Mouse (Mus musculus) forebrain, embryonic 14.5 days (tissue): ENCODE measurements around the gene Tinf2. TPM values are rescaled to one million over a fixed set of nuclear protein-coding genes. Genes with fewer than 3 reads are reported as not detected.

ENCODE experiments used
- ATAC-seq: fragments of 200-750 bp; cut with Nextera tagmentation; 2 replicates; pipeline ENCODE4 v1.8.0; 2017; ENCODE audit warnings: mild to moderate bottlenecking, moderate library complexity
- DNase-seq: peaks from one replicate; pipeline ENCODE4 v3.0.0-alpha.2; 2015; ENCODE audit warnings: low spot score
- H3K27ac ChIP-seq: fragments of 300-500 bp; sonication (generic); 2 replicates; pipeline ENCODE4 v1.5.1; 2014; ENCODE audit warnings: low read depth, mild to moderate bottlenecking, control low read depth, low read length, moderate library complexity
- H3K27me3 ChIP-seq: fragments of 300-500 bp; sonication (generic); replicated peaks from 2 replicates; pipeline ENCODE4 v1.6.1; 2014; ENCODE audit warnings: low read length, control low read depth, mixed read lengths; ENCODE audit not compliant: control insufficient read depth, insufficient read depth
- H3K36me3 ChIP-seq: fragments of 300-500 bp; sonication (generic); 2 replicates; pipeline ENCODE4 v1.6.1; 2014; ENCODE audit warnings: low read length, control low read depth; ENCODE audit not compliant: control insufficient read depth, insufficient read depth
- H3K4me1 ChIP-seq: fragments of 300-500 bp; sonication (generic); 2 replicates; pipeline ENCODE4 v1.6.1; 2014; ENCODE audit warnings: antibody characterized with exemption, low read length, control low read depth; ENCODE audit not compliant: control insufficient read depth, insufficient read depth
- H3K4me2 ChIP-seq: fragments of 300-500 bp; sonication (generic); 2 replicates; pipeline ENCODE4 v1.6.1; 2014; ENCODE audit warnings: mild to moderate bottlenecking, control low read depth, low read length
- H3K4me3 ChIP-seq: fragments of 300-500 bp; sonication (generic); 2 replicates; pipeline ENCODE4 v1.5.1; 2014; ENCODE audit warnings: low read depth, low read length, control low read depth
- H3K9ac ChIP-seq: fragments of 300-500 bp; sonication (generic); 2 replicates; pipeline ENCODE4 v1.6.1; 2014; ENCODE audit warnings: mild to moderate bottlenecking, low read length, control low read depth, moderate library complexity
- H3K9me3 ChIP-seq: fragments of 300-500 bp; sonication (generic); replicated peaks from 2 replicates; pipeline ENCODE4 v1.6.1; 2016; ENCODE audit warnings: low read length, control low read depth, mixed read lengths; ENCODE audit not compliant: control insufficient read depth
- WGBS: fragments of 180-500 bp; shearing (Covaris S2); extraction: QIAGEN DNeasy Blood & Tissue Kit; methylation state at CpG from one replicate; pipeline ENCODE4 v1.1.7; 2014; 5-methylcytosine and 5-hydroxymethylcytosine counted together
- polyA plus RNA-seq: library from polyadenylated mRNA; unstranded; fragments of >200 nt; fragmentation: Nextera tagmentation; extraction: Ambion mirVana; gene quantifications from 2 replicates; pipeline ENCODE4 v1.2.1, GENCODE M21; 2014

Tinf2 gene
- polyA plus RNA-seq = 30.6 and 37.5 TPM in 2 replicates

DNA sequence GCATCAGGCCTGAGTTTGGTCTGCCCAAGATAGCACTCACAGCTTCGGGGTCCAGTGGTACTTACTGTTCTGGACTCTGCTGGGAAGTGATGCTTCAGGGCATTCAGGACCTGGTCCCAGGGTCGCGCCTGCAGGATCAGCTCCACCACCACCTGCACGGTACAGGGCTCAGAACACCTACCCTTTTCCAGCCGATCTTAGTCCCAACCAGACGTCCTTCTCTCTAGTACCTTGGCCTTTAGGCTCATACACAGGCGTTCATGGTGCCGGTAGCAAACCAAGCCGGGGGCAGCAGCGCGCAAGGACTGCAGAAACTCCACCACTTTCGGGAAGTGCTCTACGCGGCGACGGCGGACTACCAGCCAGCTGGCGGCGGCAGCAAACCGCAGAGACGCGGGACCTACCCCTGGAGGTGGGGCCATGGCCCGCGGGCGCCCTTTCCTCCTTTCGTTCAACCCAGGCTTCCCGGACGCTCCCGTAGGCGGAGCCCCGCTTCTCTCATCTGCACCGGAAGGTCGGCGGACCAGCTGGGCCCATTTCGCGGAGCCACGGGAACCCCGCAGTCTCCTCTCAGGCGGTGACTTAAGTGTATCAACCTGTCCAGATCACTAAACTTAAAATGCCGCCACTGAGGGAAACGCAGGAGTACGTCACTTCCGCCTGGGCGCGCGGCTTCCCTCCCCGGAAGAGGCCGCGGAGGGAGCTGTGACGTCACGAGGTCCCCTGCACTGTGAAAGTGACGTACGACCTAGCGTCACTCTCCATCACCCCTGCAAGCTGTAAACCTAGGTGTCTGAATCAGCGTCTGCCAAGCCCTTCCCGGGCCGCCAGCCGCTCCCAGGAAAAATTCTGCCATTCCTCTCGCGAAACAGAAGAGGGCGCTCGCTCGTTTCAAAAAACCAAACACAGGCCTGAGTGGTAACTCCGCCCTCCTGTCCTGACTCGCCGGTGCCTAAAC, at the start of gene Tinf2:
Tinf2 (minus strand) TSS at position 661 of the 958 bp plus-strand sequence.
- DNase-seq (peak; percentile 98), ATAC-seq (peak; percentile 98)
- Histone ChIP-seq H3K4me3 (peak within 1 kb of the TSS; percentile 70), H3K36me3 (peaks cover 40% of the 10 kb centered on the region), H3K4me1 (peaks cover 3% of the 10 kb centered on the region; the same call in 1 of the 2 replicates), H3K27me3 (no peaks in the 10 kb centered on the region), H3K27ac (peak within 1 kb of the TSS; percentile 77), H3K4me2 (peak within 1 kb of the TSS; percentile 89), H3K9me3 (no peaks in the 10 kb centered on the region), H3K9ac (peak within 1 kb of the TSS; percentile 77)
- under 1% methylated on average over 66 of the region's 66 CpGs for WGBS

GRCm38 (mm10) chr14:55730531-55731032, 49.0 kb upstream of the Tinf2 start:
- 66% methylated on average over 7 of the region's 7 CpGs for WGBS
- DNase-seq = peak; percentile 66

GRCm38 (mm10) chr14:55730116-55730515, 48.5 kb upstream of the Tinf2 start:
- Histone ChIP-seq H3K4me1 (no peaks in the 10 kb centered on the region), H3K4me3 (no peak overlapping the region), H3K36me3 (no peaks in the 10 kb centered on the region), H3K9me3 (no peaks in the 10 kb centered on the region), H3K9ac (no peak overlapping the region), H3K4me2 (no peak overlapping the region), H3K27me3 (no peaks in the 10 kb centered on the region), H3K27ac (no peak overlapping the region)
- 71% methylated on average over 7 of the region's 7 CpGs for WGBS
- no peak for DNase-seq
- no peak for ATAC-seq

More at GRCm38 (mm10) chr14:55730531-55731032, 49.0 kb upstream of the Tinf2 start:
- ATAC-seq = no peak
- H3K9ac ChIP-seq = no peak overlapping the region
- H3K4me3 ChIP-seq = no peak overlapping the region
- H3K36me3 ChIP-seq = no peaks in the 10 kb centered on the region
- H3K4me2 ChIP-seq = no peak overlapping the region
- H3K27ac ChIP-seq = no peak overlapping the region
- H3K9me3 ChIP-seq = no peaks in the 10 kb centered on the region
- H3K27me3 ChIP-seq = no peaks in the 10 kb centered on the region
- H3K4me1 ChIP-seq = no peaks in the 10 kb centered on the region

GRCm38 (mm10) chr14:55727889-55728685, 46.5 kb upstream of the Tinf2 start:
- Histone ChIP-seq H3K36me3 (no peaks in the 10 kb centered on the region), H3K27ac (no peak overlapping the region), H3K27me3 (no peaks in the 10 kb centered on the region), H3K4me3 (no peak overlapping the region), H3K9ac (no peak overlapping the region), H3K4me2 (no peak overlapping the region), H3K4me1 (no peaks in the 10 kb centered on the region), H3K9me3 (no peaks in the 10 kb centered on the region)
- no peak for ATAC-seq
- WGBS = 74% methylated on average over 8 of the region's 8 CpGs
- DNase-seq = no peak

DNA sequence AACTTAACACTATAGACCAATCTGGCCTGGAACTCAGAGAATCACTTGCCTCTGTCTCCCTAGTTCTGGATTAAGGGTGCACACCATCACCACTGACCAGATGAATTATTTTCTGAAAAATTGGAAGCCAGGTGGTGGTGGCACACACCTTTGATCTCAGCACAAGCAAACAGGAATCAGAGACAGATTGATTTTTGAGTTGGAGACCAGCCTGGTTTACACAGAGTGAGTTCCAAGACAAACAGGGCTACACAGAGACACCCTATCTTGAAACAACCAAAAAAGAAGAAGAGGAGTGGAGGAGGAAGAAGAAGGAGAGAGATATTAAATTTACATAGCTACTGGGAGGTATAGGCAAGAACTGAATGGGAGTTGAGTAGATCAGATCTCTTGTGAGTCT, 44.6 kb upstream of the Tinf2 start:
- Histone ChIP-seq H3K4me1 (no peaks in the 10 kb centered on the region), H3K27ac (no peak overlapping the region), H3K4me2 (no peak overlapping the region), H3K9ac (no peak overlapping the region), H3K9me3 (no peaks in the 10 kb centered on the region), H3K36me3 (no peaks in the 10 kb centered on the region), H3K27me3 (no peaks in the 10 kb centered on the region), H3K4me3 (no peak overlapping the region)
- no peak for ATAC-seq
- DNase-seq = no peak

DNA sequence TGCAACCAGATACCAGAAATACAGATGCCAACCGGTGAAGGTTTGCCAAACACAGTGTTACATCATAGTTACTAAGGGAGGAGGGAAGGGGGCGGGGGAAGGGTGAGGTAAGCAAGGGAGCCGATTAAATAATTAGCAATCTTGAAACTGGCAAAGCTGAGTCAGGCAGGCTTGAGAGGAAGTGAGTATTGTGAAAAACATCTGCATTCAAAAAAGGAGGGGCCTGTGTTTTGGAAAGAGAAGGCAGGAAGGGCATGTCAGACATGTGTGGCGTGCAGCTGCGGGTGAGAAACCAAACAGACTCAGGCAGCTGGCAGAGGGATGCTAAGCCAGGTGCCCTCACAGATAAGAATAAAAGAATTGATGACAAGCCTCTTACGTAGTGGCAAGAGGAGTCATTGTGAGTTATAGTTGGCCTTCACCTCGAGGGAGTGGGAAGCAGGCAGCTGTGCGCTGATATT, 42.8 kb upstream of the Tinf2 start:
- Histone ChIP-seq H3K9me3 (no peaks in the 10 kb centered on the region), H3K4me2 (no peak overlapping the region), H3K4me3 (no peak overlapping the region), H3K27me3 (no peaks in the 10 kb centered on the region), H3K9ac (no peak overlapping the region), H3K27ac (no peak overlapping the region), H3K4me1 (no peaks in the 10 kb centered on the region), H3K36me3 (peaks cover under 1% of the 10 kb centered on the region; the same call in 1 of the 2 replicates)
- ATAC-seq = no peak
- 64% methylated on average over 8 of the region's 8 CpGs for WGBS
- DNase-seq = no peak

DNA sequence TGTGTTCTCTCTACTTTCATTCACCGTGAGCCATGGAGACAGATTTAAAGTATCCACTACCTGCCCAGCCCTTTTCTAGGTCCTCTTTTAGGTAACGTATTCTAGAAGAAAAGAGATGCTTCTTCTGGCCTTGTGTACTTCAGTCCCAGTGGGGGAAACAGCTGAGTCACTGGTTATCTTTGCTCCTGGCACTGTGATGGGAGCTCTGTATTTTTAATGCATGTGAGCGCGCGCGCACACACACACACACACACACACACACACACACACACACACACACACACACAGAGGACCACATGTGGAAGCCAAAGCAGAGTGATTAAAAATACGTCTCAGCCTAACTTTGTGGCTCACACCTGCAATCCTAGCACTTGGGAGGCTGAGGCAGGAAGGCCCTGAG, 41.8 kb upstream of the Tinf2 start:
- Histone ChIP-seq H3K27me3 (no peaks in the 10 kb centered on the region), H3K4me3 (no peak overlapping the region), H3K9ac (no peak overlapping the region), H3K36me3 (peaks cover 10% of the 10 kb centered on the region), H3K9me3 (no peaks in the 10 kb centered on the region), H3K4me1 (no peaks in the 10 kb centered on the region), H3K27ac (no peak overlapping the region), H3K4me2 (no peak overlapping the region)
- WGBS = 96% methylated on average over 7 of the region's 7 CpGs
- no peak for DNase-seq
- no peak for ATAC-seq

- H3K9ac ChIP-seq = peak overlapping the region; percentile 87
- no peak overlapping the region for H3K27ac ChIP-seq
- H3K4me1 ChIP-seq = no peaks in the 10 kb centered on the region
- H3K4me3 ChIP-seq = peak overlapping the region; percentile 77
- H3K36me3 ChIP-seq = peaks cover 15% of the 10 kb centered on the region
- H3K4me2 ChIP-seq = peak overlapping the region; percentile 75
- H3K27me3 ChIP-seq = no peaks in the 10 kb centered on the region
- no peaks in the 10 kb centered on the region for H3K9me3 ChIP-seq
- DNase-seq = no peak
- peak; percentile 27 for ATAC-seq
- 45% methylated on average over 8 of the region's 8 CpGs for WGBS
Observed at GRCm38 (mm10) chr14:55722438-55722945, 40.9 kb upstream of the Tinf2 start.
